Mouse (Mus musculus) hindbrain, postnatal 0 days (tissue): ENCODE measurements around the gene Rilpl1. TPM values are rescaled to one million over a fixed set of nuclear protein-coding genes. Genes with fewer than 3 reads are reported as not detected.

ENCODE experiments used
- ATAC-seq: fragments of 200-750 bp; cut with Nextera tagmentation; 2 replicates; pipeline ENCODE4 v1.8.0; 2017; ENCODE audit warnings: mild to moderate bottlenecking, moderate TSS enrichment, moderate library complexity
- DNase-seq: peaks from one replicate; pipeline ENCODE4 v3.0.0-alpha.2; 2015; ENCODE audit warnings: low spot score
- H3K27ac ChIP-seq: fragments of 300-500 bp; sonication (generic); 2 replicates; pipeline ENCODE4 v1.5.1; 2014; ENCODE audit warnings: mild to moderate bottlenecking
- H3K27me3 ChIP-seq: fragments of 300-500 bp; sonication (generic); 2 replicates; pipeline ENCODE4 v1.6.1; 2014; ENCODE audit warnings: low read length, mixed read lengths; ENCODE audit not compliant: insufficient read depth
- H3K36me3 ChIP-seq: fragments of 300-500 bp; sonication (generic); 2 replicates; pipeline ENCODE4 v1.6.1; 2014; ENCODE audit warnings: low read length, mixed read lengths; ENCODE audit not compliant: insufficient read depth
- H3K4me1 ChIP-seq: fragments of 300-500 bp; sonication (generic); 2 replicates; pipeline ENCODE4 v1.6.1; 2014; ENCODE audit warnings: antibody characterized with exemption, low read length, mixed read lengths; ENCODE audit not compliant: insufficient read depth
- H3K4me2 ChIP-seq: fragments of 300-500 bp; sonication (generic); 2 replicates; pipeline ENCODE4 v1.6.1; 2014; ENCODE audit warnings: low read depth, mild to moderate bottlenecking, low read length, moderate library complexity, mixed read lengths
- H3K4me3 ChIP-seq: fragments of 300-500 bp; sonication (generic); 2 replicates; pipeline ENCODE4 v1.5.1; 2014; ENCODE audit warnings: low read length
- H3K9ac ChIP-seq: fragments of 300-500 bp; sonication (generic); replicated peaks from 2 replicates; pipeline ENCODE4 v1.6.1; 2014; ENCODE audit warnings: mild to moderate bottlenecking, low read length, moderate library complexity, mixed read lengths
- H3K9me3 ChIP-seq: fragments of 300-500 bp; sonication (generic); 2 replicates; pipeline ENCODE4 v1.6.1; 2016; ENCODE audit warnings: low read length, mixed read lengths
- CTCF ChIP-seq: IDR thresholded peaks from 2 replicates; pipeline ENCODE4 v1.5.1; 2016; ENCODE audit warnings: antibody characterized with exemption, control low read depth, low read depth
- WGBS: fragments of 180-500 bp; shearing (Covaris S2); extraction: QIAGEN DNeasy Blood & Tissue Kit; methylation state at CpG from one replicate; pipeline ENCODE4 v1.1.7; 2014; 5-methylcytosine and 5-hydroxymethylcytosine counted together
- polyA plus RNA-seq: library from polyadenylated mRNA; unstranded; fragments of >200 nt; fragmentation: Nextera tagmentation; extraction: Ambion mirVana; gene quantifications from 2 replicates; pipeline ENCODE4 v1.2.1, GENCODE M21; 2015
- total RNA-seq: library from RNA; depleted of rRNA; stranded (reverse); fragments of >200 nt; gene quantifications from 2 replicates; pipeline ENCODE4 v1.2.3, GENCODE M21; 2014; rRNA removed

Gene Rilpl1
- total RNA-seq (10.4 and 12.4 TPM in 2 replicates), polyA plus RNA-seq (13.3 and 13.5 TPM in 2 replicates)

DNA sequence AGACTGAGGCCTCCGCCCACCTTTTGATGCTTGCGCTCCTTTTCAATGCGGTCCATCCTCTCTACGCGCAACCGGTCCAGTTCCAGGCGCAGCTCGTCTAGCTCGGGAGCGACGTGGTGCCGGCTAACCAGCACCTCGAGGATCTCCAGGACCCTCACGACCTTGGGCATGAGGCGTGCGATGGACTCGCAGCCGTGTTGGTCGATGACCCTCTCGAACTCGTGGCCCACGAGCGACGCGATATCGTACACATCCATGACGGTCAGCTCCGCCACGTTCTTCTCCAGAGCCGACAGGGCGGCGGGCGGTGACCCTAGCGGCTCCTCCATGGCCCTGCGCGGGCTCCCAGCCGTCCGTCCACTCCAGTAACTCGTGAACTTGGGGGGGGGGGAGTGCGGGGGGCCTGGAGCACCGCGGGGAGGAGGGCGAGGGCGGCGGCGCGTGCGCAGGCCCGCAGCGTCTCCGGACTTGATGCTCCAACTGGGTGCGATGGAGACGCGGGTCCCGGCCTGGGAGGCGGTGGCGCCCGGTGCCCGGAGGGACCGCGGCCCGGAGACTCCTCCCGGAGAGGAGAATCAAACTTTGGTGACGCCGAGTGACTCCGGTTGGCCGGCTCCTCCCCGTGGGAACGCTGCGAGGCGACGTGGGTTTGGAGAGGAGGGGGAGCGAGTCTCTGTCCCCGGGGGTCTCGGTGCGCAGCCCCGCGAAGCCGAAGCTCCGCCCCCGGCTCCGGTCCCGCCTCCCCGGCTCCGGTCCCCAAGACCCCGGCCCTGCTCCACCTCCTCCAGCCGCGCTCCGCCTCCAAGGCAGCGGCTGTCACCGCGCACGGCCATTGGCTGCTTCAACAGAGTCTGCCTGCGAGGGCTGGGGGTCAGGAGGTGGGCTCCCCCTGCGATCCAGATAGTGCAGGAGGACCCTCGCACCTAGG is at the start of gene Rilpl1:
TSS of gene Rilpl1 (minus strand) at position 737 of the 928 bp plus-strand sequence.
- H3K4me3 ChIP-seq, result peak within 1 kb of the TSS; percentile 68
- H3K4me1 ChIP-seq, result peaks cover 4% of the 10 kb centered on the region
- no peaks in the 10 kb centered on the region for H3K27me3 ChIP-seq
- H3K36me3 ChIP-seq, result no peaks in the 10 kb centered on the region
- H3K27ac ChIP-seq, result peak within 1 kb of the TSS; percentile 85
- peak within 1 kb of the TSS; percentile 57 for H3K9ac ChIP-seq
- TF ChIP-seq CTCF, result peak; percentile 23; the same call in 1 of the 2 replicates
- peak; percentile 94 for ATAC-seq
- WGBS, result under 1% methylated on average over 72 of the region's 96 CpGs
- H3K9me3 ChIP-seq, result no peaks in the 10 kb centered on the region
- H3K4me2 ChIP-seq, result peak within 1 kb of the TSS; percentile 70
- DNase-seq, result peak; percentile 91

DNA sequence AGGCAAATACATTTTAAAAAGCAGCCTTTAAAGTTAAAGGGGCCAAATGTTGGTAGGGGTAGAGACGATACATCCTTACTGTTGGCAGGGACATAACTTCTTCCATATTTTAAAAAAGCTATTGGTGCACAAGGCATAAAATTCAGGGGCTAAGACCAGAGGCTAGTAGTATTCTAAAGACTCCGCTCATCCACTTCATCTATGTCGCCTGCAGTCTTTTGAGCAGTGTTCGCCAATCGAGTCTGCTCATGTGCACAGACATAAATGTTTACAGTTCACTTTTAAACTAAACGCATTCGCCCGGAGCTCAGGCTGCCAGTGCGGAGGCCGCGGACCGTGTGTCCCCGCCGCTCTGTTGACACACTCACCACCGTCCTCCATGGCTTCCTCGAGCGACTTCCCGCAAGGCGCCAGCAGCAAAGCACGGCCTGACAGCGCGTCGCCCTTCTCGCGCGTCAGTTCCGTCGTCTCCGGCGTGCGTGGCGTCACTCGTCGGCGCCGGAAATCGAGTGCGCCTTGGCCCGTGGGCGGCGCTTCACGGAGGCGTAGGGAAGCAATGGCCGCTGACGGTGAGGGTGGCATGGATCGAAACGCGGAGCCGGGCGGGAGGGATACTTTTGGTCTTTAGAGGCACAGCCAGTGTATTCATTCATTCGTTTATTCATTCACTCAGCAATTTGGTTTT is 47.6 kb upstream of the Rilpl1 start, which contains the start of the genes Eif2b1 and Gtf2h3:
TSS of gene Eif2b1 (minus strand) at position 499 of the 685 bp plus-strand sequence.
TSS of gene Gtf2h3 (plus strand) at position 508 of the 685 bp plus-strand sequence.
- H3K4me1 ChIP-seq, result peaks cover 16% of the 10 kb centered on the region; the same call in 1 of the 2 replicates
- H3K27me3 ChIP-seq, result no peaks in the 10 kb centered on the region
- under 1% methylated on average over 51 of the region's 51 CpGs for WGBS
- TF ChIP-seq CTCF, result no peak
- ATAC-seq, result peak; percentile 95
- peak within 1 kb of the TSS; percentile 81 for H3K4me2 ChIP-seq
- H3K4me3 ChIP-seq, result peak within 1 kb of the TSS; percentile 82
- no peaks in the 10 kb centered on the region for H3K9me3 ChIP-seq
- H3K9ac ChIP-seq, result peak within 1 kb of the TSS; percentile 79
- peaks cover 28% of the 10 kb centered on the region for H3K36me3 ChIP-seq
- DNase-seq, result peak; percentile 98
- peak within 1 kb of the TSS; percentile 69 for H3K27ac ChIP-seq

DNA sequence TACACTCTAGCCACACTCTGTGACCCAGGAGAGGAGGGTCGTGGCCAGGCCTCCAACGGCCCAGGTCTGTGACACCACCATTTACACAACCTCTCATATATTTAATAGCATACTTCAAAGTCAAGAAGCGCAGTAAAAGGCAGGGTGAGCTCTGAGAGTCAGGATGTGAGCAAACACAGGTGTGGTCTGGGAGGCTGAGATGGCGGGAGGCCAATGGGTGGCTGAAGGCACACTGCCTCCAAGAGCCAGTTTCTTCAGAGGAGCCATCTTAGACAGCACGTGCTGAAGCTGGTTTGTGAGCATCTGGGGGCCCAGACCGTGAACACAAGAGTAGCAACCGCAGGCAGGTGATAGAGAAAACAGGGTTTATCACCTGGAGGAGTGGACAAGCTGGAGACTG is 44.3 kb upstream of the Rilpl1 start:
- no peak for TF ChIP-seq CTCF
- Histone ChIP-seq H3K36me3 (peaks cover 53% of the 10 kb centered on the region), H3K27ac (no peak overlapping the region), H3K9me3 (no peaks in the 10 kb centered on the region), H3K4me3 (no peak overlapping the region), H3K4me2 (no peak overlapping the region), H3K27me3 (no peaks in the 10 kb centered on the region), H3K4me1 (peaks cover 16% of the 10 kb centered on the region; the same call in 1 of the 2 replicates), H3K9ac (no peak overlapping the region)
- DNase-seq, result no peak
- WGBS, result 95% methylated on average over 7 of the region's 7 CpGs
- no peak for ATAC-seq

DNA sequence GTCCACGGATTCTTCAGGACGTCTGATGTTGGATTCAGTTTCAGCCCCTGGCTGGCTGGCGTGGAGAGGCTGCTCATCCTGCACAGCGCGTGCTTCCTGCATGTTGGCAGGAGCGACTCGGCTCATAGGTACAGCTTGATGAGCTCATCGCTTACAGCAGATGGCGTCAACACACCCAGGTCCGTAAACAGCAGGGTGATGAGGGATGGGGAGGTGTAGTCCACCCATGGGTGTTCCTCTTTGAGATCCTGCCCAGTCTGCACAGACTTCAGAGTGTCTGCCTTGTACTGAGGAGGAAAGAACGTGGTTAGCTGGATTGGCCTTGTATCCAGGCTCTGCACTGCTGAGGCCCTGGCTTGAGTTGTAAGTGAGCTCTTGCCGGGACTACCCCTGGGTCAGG is 39.9 kb upstream of the Rilpl1 start:
- Histone ChIP-seq H3K9me3 (no peaks in the 10 kb centered on the region), H3K4me3 (no peak overlapping the region), H3K27ac (no peak overlapping the region), H3K4me1 (no peaks in the 10 kb centered on the region), H3K4me2 (no peak overlapping the region), H3K27me3 (no peaks in the 10 kb centered on the region), H3K36me3 (peaks cover 78% of the 10 kb centered on the region), H3K9ac (no peak overlapping the region)
- 86% methylated on average over 12 of the region's 12 CpGs for WGBS
- ATAC-seq (no peak), DNase-seq (no peak)
- no peak for TF ChIP-seq CTCF

DNA sequence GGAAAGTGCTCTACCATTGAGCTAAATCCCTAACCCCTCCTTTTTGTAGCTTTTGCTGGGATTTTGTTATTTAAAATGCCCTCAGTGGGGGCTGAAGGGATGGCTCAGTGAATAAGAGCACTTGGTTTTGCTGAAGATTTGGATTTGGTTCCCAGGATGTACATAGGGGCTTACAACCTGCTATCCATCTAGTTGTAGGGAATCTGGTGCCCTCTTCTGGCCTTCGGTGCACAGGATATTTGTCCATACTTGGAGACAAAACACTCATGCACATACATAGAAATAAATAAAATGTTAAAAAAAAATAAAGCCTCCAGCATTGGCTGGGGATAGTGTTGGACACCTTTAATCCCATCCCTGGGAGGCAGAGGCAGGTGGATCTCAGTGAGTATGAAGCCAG is 24.0 kb upstream of the Rilpl1 start:
- H3K9me3 ChIP-seq, result no peaks in the 10 kb centered on the region
- WGBS, result 76% methylated on average over 1 of the region's 1 CpGs
- DNase-seq (peak; percentile 46), ATAC-seq (no peak)
- no peaks in the 10 kb centered on the region for H3K27me3 ChIP-seq
- peaks cover 50% of the 10 kb centered on the region for H3K36me3 ChIP-seq
- no peak overlapping the region for H3K4me3 ChIP-seq
- peaks cover 5% of the 10 kb centered on the region; the same call in 1 of the 2 replicates for H3K4me1 ChIP-seq
- H3K27ac ChIP-seq, result no peak overlapping the region
- no peak overlapping the region for H3K4me2 ChIP-seq
- H3K9ac ChIP-seq, result no peak overlapping the region
- peak; percentile 52 for TF ChIP-seq CTCF

DNA sequence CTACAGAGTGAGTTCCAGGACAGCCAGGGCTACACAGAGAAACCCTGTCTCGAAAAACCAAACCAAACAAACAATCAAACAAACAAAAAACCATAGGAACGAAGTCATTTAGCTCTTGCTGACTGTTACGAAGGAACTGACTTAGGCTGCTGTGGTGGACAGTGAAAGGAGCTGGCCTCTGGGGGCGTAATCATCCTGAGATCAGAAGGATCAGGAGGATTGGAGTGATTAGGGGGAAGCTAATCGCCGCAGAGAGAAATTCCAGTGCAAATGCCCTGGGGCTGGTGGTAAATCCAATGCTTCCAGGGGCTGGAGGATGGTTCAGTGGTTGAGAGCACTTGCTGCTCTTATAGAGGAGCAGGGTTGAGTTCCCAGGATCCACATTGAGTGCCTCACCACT is 22.4 kb upstream of the Rilpl1 start:
- peak overlapping the region; percentile 64; the same call in 1 of the 2 replicates for H3K9ac ChIP-seq
- WGBS, result 75% methylated on average over 6 of the region's 6 CpGs
- no peak for TF ChIP-seq CTCF
- H3K36me3 ChIP-seq, result peaks cover 42% of the 10 kb centered on the region
- H3K4me2 ChIP-seq, result peak overlapping the region; percentile 74
- no peaks in the 10 kb centered on the region for H3K27me3 ChIP-seq
- H3K4me1 ChIP-seq, result peaks cover 5% of the 10 kb centered on the region; the same call in 1 of the 2 replicates
- ATAC-seq, result no peak
- no peak overlapping the region for H3K27ac ChIP-seq
- peak overlapping the region; percentile 60 for H3K4me3 ChIP-seq
- H3K9me3 ChIP-seq, result no peaks in the 10 kb centered on the region
- no peak for DNase-seq
